Mouse (Mus musculus) left cerebral cortex, adult 9 months (tissue): ENCODE results near the gene Grm5.

Experiments used
- DNase-seq, 2 experiments: peaks; one replicate each; pipeline ENCODE4 v3.0.0; 2022; ENCODE audit warnings: low spot score in 2 of 2

Gene Grm5

DNA sequence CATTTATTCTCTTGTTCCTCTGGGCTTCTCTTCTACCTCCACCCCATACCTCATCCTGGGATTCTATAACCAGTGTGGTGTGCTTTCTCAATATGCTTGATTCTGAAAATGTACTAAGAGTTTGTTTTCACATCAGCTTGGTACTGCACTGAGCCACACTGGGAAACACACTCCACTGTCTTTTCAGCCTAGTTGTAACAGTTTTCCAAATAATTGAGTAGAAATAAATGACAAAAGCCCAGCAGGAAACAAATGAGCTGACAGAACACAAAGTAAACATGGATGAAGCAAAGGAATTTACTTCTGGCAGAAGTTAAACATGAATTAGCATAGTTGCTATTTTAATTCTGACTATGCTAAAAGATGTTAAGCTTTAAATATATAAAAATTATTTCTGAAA, 262.1 kb downstream of the Grm5 start:
- no peak for DNase-seq

GRCm38 (mm10) chr7:87925956-87926355, 342.0 kb downstream of the Grm5 start:
- DNase-seq = peak; percentile 59 to 73

DNA sequence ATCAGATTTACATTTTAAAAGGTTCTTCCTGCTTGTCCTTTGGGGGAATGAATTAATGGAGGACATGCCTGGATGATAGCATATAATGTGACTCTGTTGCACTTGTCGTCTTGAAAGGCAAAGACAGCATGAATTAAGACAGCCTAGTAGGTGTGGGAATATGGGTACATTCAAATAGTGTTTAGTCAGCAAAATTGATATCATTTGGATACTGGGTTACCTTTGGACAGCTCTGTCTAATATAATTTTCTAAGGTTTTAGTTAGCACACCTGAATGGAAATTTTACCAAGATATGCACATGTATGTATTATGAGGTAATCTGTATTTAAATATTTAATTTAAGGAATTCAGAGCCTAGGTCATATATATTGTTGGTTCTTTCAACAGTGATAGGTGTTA, 353.4 kb downstream of the Grm5 start:
- DNase-seq = no peak

- no peak for DNase-seq
Measured at GRCm38 (mm10) chr7:87938265-87938664, 354.3 kb downstream of the Grm5 start.

- peak in 1 of 2 experiments; percentile 57 for DNase-seq
Measured at GRCm38 (mm10) chr7:87950205-87950604, 366.2 kb downstream of the Grm5 start.

GRCm38 (mm10) chr7:87973216-87973615, 389.2 kb downstream of the Grm5 start:
- peak; percentile 25 to 40 for DNase-seq

GRCm38 (mm10) chr7:87975041-87975440, 391.1 kb downstream of the Grm5 start:
- DNase-seq = no peak

DNA sequence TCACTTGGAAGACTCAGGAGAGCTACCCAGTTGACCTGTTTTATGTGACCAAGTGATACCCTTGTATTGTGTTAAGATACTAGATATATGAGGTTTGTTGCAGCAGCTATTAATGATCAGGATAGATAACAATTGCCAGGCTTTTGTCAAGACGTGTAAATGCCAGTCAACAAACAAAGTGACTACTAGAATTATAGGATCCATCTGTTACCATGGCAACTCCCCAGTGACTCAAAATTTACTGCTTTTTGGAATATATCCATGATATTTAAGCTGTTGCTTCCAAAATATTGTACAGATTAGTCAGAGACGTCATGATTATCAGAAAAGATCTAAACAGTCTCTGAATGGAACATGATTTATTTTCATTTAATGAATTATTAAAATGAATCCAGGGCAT, 399.5 kb downstream of the Grm5 start:
- no peak for DNase-seq

- no peak for DNase-seq
Measured at GRCm38 (mm10) chr7:88014451-88014850, 430.5 kb downstream of the Grm5 start.

GRCm38 (mm10) chr7:88027411-88028132, 443.6 kb downstream of the Grm5 start:
- DNase-seq = peak in 1 of 2 experiments; percentile 32

DNA sequence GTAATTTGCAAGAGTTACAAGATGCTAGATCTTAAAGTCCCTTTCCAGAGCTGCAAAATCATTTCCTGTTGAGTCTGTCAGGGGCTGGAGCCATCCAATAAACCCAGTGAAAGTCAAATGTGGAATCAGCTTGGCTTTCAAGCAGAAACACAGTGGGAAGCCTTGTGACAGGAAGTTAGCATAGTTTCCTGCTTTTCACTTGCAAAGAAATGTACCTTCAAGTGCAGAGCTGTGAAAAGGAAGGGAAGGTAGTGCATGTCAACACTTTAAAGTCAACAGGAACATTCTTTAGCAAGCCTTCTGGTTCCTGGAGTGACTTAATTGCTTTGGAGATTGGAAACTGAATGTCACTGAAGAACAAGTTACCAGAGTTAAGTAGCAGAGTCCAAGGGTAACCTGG, 463.4 kb downstream of the Grm5 start:
- DNase-seq = no peak

- DNase-seq = no peak
Measured at GRCm38 (mm10) chr7:88054224-88054938, 470.4 kb downstream of the Grm5 start.

GRCm38 (mm10) chr7:88056438-88056837, 472.5 kb downstream of the Grm5 start:
- no peak for DNase-seq

GRCm38 (mm10) chr7:88091115-88091514, 507.1 kb downstream of the Grm5 start:
- DNase-seq = no peak

- no peak for DNase-seq
Measured at GRCm38 (mm10) chr7:88096536-88097107, 512.7 kb downstream of the Grm5 start.

GRCm38 (mm10) chr7:88097715-88098114, 513.7 kb downstream of the Grm5 start:
- DNase-seq = peak in 1 of 2 experiments; percentile 30

DNA sequence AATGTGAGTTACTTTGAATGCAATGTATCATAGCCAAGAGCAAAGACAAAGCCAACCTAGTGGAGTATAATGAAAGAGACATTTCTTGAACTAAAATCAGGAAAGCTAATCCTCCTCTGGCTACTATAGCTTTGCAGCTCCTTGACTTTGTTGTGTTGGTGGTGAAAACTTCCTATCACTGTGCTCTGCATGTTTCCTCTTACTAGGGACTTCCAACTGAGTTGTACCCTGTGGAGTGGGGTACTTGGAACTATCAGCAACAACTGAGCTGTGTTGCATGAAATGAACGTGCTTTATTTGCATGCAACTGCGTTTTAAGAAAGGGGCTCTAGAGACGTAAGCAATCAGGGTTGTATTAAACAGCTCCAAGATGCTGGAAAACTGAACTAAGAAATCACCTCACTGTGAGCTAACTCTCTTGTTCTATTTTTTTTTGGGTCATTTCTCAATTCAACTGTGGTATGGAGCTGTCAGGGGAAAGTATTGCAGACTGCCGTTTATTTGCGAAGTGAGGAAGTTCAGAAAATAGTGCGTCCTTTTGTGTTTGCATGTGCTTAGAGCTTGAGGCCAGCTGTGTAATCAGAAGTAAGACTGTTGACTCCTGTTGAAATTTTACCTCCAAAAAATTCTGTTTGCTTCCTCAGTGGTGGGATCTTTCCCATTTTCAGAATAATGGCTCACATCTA, 532.9 kb downstream of the Grm5 start:
- no peak for DNase-seq

- DNase-seq = no peak
Measured at GRCm38 (mm10) chr7:88128080-88128848, 544.3 kb downstream of the Grm5 start.

- peak in 1 of 2 experiments; percentile 49 for DNase-seq
Measured at GRCm38 (mm10) chr7:88129536-88130487, 545.8 kb downstream of the Grm5 start.

DNA sequence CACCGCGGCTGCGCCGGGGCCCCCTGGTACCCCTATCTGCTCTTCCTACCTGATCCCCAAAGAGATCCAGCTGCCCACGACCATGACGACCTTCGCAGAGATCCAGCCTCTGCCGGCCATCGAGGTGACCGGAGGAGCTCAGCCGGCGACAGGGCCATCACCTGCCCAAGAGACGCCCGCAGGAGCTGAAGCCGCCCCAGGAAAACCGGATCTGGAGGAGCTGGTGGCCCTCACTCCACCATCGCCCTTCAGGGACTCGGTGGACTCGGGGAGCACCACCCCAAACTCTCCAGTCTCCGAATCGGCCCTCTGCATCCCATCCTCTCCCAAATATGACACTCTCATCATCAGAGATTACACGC, 546.5 kb downstream of the Grm5 start:
- no peak for DNase-seq
